Mouse (Mus musculus): ENCODE measurements around the gene Opcml. TPM values are rescaled to one million over a fixed set of nuclear protein-coding genes. Genes with fewer than 3 reads are reported as not detected.

The Opcml gene
- polyA plus RNA-seq, 1 experiment from 2014 or later, result 0.31 TPM

- no peak overlapping the region for H3K9ac ChIP-seq
- no peaks in the 10 kb centered on the region for H3K36me3 ChIP-seq
- no peaks in the 10 kb centered on the region for H3K4me1 ChIP-seq (replicated peaks)
- no peak overlapping the region for H3K4me3 ChIP-seq (replicated peaks)
- WGBS (ENCODE audit: insufficient replicate concordance), result 0% methylated on average over 1 of the region's 1 CpGs
- no peak overlapping the region for H3K4me2 ChIP-seq
- DNase-seq (no peak), ATAC-seq (ENCODE audit: low read depth) (no peak)
- no peaks in the 10 kb centered on the region for H3K9me3 ChIP-seq (replicated peaks)
- no peak overlapping the region for H3K27ac ChIP-seq
- H3K27me3 ChIP-seq, result peaks cover 38% of the 10 kb centered on the region
Observed at GRCm38 (mm10) chr9:28405816-28406215, 615.2 kb downstream of the Opcml start.

- Histone ChIP-seq H3K27ac (no peak overlapping the region), H3K4me3 (replicated peaks) (no peak overlapping the region), H3K9ac (no peak overlapping the region), H3K4me2 (no peak overlapping the region), H3K9me3 (replicated peaks) (no peaks in the 10 kb centered on the region), H3K27me3 (no peaks in the 10 kb centered on the region), H3K36me3 (no peaks in the 10 kb centered on the region), H3K4me1 (replicated peaks) (no peaks in the 10 kb centered on the region)
- ATAC-seq (ENCODE audit: low read depth), result no peak
- DNase-seq, result no peak
- WGBS (ENCODE audit: insufficient replicate concordance), result 69% methylated on average over 5 of the region's 5 CpGs
Observed at GRCm38 (mm10) chr9:28420808-28421207, 630.2 kb downstream of the Opcml start.

GRCm38 (mm10) chr9:28423407-28423806, 632.8 kb downstream of the Opcml start:
- Histone ChIP-seq H3K9ac (no peak overlapping the region), H3K27ac (no peak overlapping the region), H3K4me3 (replicated peaks) (no peak overlapping the region), H3K4me2 (no peak overlapping the region), H3K9me3 (replicated peaks) (no peaks in the 10 kb centered on the region), H3K4me1 (replicated peaks) (no peaks in the 10 kb centered on the region), H3K36me3 (no peaks in the 10 kb centered on the region), H3K27me3 (no peaks in the 10 kb centered on the region)
- no peak for DNase-seq
- 58% methylated on average over 12 of the region's 12 CpGs for WGBS (ENCODE audit: insufficient replicate concordance)
- ATAC-seq (ENCODE audit: low read depth), result no peak

GRCm38 (mm10) chr9:28432159-28432558, 641.6 kb downstream of the Opcml start:
- Histone ChIP-seq H3K4me1 (replicated peaks) (no peaks in the 10 kb centered on the region), H3K9me3 (replicated peaks) (no peaks in the 10 kb centered on the region), H3K27ac (no peak overlapping the region), H3K4me2 (no peak overlapping the region), H3K9ac (no peak overlapping the region), H3K4me3 (replicated peaks) (no peak overlapping the region), H3K27me3 (no peaks in the 10 kb centered on the region), H3K36me3 (no peaks in the 10 kb centered on the region)
- DNase-seq (no peak), ATAC-seq (ENCODE audit: low read depth) (no peak)
- 65% methylated on average over 8 of the region's 8 CpGs for WGBS (ENCODE audit: insufficient replicate concordance)

GRCm38 (mm10) chr9:28438752-28439151, 648.2 kb downstream of the Opcml start:
- no peak overlapping the region for H3K9ac ChIP-seq
- ATAC-seq (ENCODE audit: low read depth) (no peak), DNase-seq (no peak)
- H3K9me3 ChIP-seq (replicated peaks), result no peaks in the 10 kb centered on the region
- H3K4me1 ChIP-seq (replicated peaks), result no peaks in the 10 kb centered on the region
- 60% methylated on average over 4 of the region's 4 CpGs for WGBS (ENCODE audit: insufficient replicate concordance)
- no peak overlapping the region for H3K4me3 ChIP-seq (replicated peaks)
- H3K27ac ChIP-seq, result no peak overlapping the region
- H3K36me3 ChIP-seq, result no peaks in the 10 kb centered on the region
- H3K4me2 ChIP-seq, result no peak overlapping the region
- H3K27me3 ChIP-seq, result no peaks in the 10 kb centered on the region

- Histone ChIP-seq H3K4me1 (replicated peaks) (no peaks in the 10 kb centered on the region), H3K9me3 (replicated peaks) (no peaks in the 10 kb centered on the region), H3K27ac (no peak overlapping the region), H3K27me3 (no peaks in the 10 kb centered on the region), H3K4me3 (replicated peaks) (no peak overlapping the region), H3K36me3 (no peaks in the 10 kb centered on the region), H3K9ac (no peak overlapping the region), H3K4me2 (no peak overlapping the region)
- 44% methylated on average over 5 of the region's 5 CpGs for WGBS (ENCODE audit: insufficient replicate concordance)
- DNase-seq (no peak), ATAC-seq (ENCODE audit: low read depth) (no peak)
Observed at GRCm38 (mm10) chr9:28439433-28440191, 649.0 kb downstream of the Opcml start.

- Histone ChIP-seq H3K9me3 (replicated peaks) (no peaks in the 10 kb centered on the region), H3K27me3 (no peaks in the 10 kb centered on the region), H3K9ac (no peak overlapping the region), H3K4me3 (replicated peaks) (no peak overlapping the region), H3K4me2 (no peak overlapping the region), H3K27ac (no peak overlapping the region), H3K36me3 (no peaks in the 10 kb centered on the region), H3K4me1 (replicated peaks) (no peaks in the 10 kb centered on the region)
- WGBS (ENCODE audit: insufficient replicate concordance), result 66% methylated on average over 3 of the region's 3 CpGs
- no peak for ATAC-seq (ENCODE audit: low read depth)
- DNase-seq, result no peak
Observed at GRCm38 (mm10) chr9:28440192-28440795, 649.7 kb downstream of the Opcml start.

- WGBS (ENCODE audit: insufficient replicate concordance), result 69% methylated on average over 3 of the region's 3 CpGs
- Histone ChIP-seq H3K4me3 (replicated peaks) (no peak overlapping the region), H3K27ac (no peak overlapping the region), H3K9me3 (replicated peaks) (no peaks in the 10 kb centered on the region), H3K36me3 (no peaks in the 10 kb centered on the region), H3K27me3 (no peaks in the 10 kb centered on the region), H3K4me2 (no peak overlapping the region), H3K9ac (no peak overlapping the region), H3K4me1 (replicated peaks) (no peaks in the 10 kb centered on the region)
- no peak for DNase-seq
- no peak for ATAC-seq (ENCODE audit: low read depth)
Observed at GRCm38 (mm10) chr9:28444485-28444884, 653.9 kb downstream of the Opcml start.

- Histone ChIP-seq H3K36me3 (no peaks in the 10 kb centered on the region), H3K27ac (no peak overlapping the region), H3K4me3 (replicated peaks) (no peak overlapping the region), H3K9me3 (replicated peaks) (no peaks in the 10 kb centered on the region), H3K4me1 (replicated peaks) (no peaks in the 10 kb centered on the region), H3K4me2 (no peak overlapping the region), H3K27me3 (no peaks in the 10 kb centered on the region), H3K9ac (no peak overlapping the region)
- no peak for DNase-seq
- WGBS (ENCODE audit: insufficient replicate concordance), result 68% methylated on average over 8 of the region's 8 CpGs
- no peak for ATAC-seq (ENCODE audit: low read depth)
Observed at GRCm38 (mm10) chr9:28444972-28445371, 654.4 kb downstream of the Opcml start.

- 47% methylated on average over 1 of the region's 1 CpGs for WGBS (ENCODE audit: insufficient replicate concordance)
- ATAC-seq (ENCODE audit: low read depth), result no peak
- H3K4me2 ChIP-seq, result no peak overlapping the region
- no peaks in the 10 kb centered on the region for H3K9me3 ChIP-seq (replicated peaks)
- H3K4me3 ChIP-seq (replicated peaks), result no peak overlapping the region
- no peaks in the 10 kb centered on the region for H3K27me3 ChIP-seq
- H3K27ac ChIP-seq, result no peak overlapping the region
- no peak for DNase-seq
- H3K36me3 ChIP-seq, result no peaks in the 10 kb centered on the region
- H3K9ac ChIP-seq, result no peak overlapping the region
- no peaks in the 10 kb centered on the region for H3K4me1 ChIP-seq (replicated peaks)
Observed at GRCm38 (mm10) chr9:28445863-28446262, 655.3 kb downstream of the Opcml start.

GRCm38 (mm10) chr9:28446278-28447064, 655.9 kb downstream of the Opcml start:
- H3K36me3 ChIP-seq, result no peaks in the 10 kb centered on the region
- DNase-seq (no peak), ATAC-seq (ENCODE audit: low read depth) (no peak)
- no peaks in the 10 kb centered on the region for H3K27me3 ChIP-seq
- H3K27ac ChIP-seq, result no peak overlapping the region
- H3K9ac ChIP-seq, result no peak overlapping the region; the same call in 1 of the 2 replicates
- H3K4me3 ChIP-seq (replicated peaks), result no peak overlapping the region
- H3K4me1 ChIP-seq (replicated peaks), result no peaks in the 10 kb centered on the region
- no peaks in the 10 kb centered on the region for H3K9me3 ChIP-seq (replicated peaks)
- no peak overlapping the region for H3K4me2 ChIP-seq
- WGBS (ENCODE audit: insufficient replicate concordance), result 60% methylated on average over 4 of the region's 4 CpGs

Measured in liver, embryonic 13.5 days (tissue).